Mouse (Mus musculus): ENCODE measurements at regions not wholly inside any gene's neighbourhood (a gene's known extent, or its start where the extent isn't known, plus 50 kb on each side); places are given as distances from the start of the nearest gene placed in this dataset.
A peak's percentile ranks its signal among the peaks of the same experiment; 100 is the strongest.

- DNase-seq (ENCODE audit: low spot score) = peak; percentile 78
These were observed 131.7 kb downstream of the Fbxo8 start for GRCm38 (mm10) chr8:56682564-56682963.

GRCm38 (mm10) chr8:56684352-56684751, 133.5 kb downstream of the Fbxo8 start:
- peak; percentile 73 for DNase-seq (ENCODE audit: low spot score)

GRCm38 (mm10) chr8:56695436-56695835, 144.5 kb downstream of the Fbxo8 start:
- no peak for DNase-seq (ENCODE audit: low spot score)

GRCm38 (mm10) chr8:56700580-56701145, 149.8 kb downstream of the Fbxo8 start:
- no peak for DNase-seq (ENCODE audit: low spot score)

GRCm38 (mm10) chr8:56706377-56706776, 155.5 kb downstream of the Fbxo8 start:
- DNase-seq (ENCODE audit: low spot score) = no peak

- DNase-seq (ENCODE audit: low spot score) = peak; percentile 97
These were observed 156.2 kb downstream of the Fbxo8 start for GRCm38 (mm10) chr8:56706941-56707706.

- no peak for DNase-seq (ENCODE audit: low spot score)
These were observed 169.1 kb downstream of the Fbxo8 start for GRCm38 (mm10) chr8:56720001-56720400.

GRCm38 (mm10) chr8:56722473-56723236, 171.8 kb downstream of the Fbxo8 start:
- DNase-seq (ENCODE audit: low spot score) = no peak

- DNase-seq (ENCODE audit: low spot score) = no peak
These were observed 173.7 kb downstream of the Fbxo8 start for GRCm38 (mm10) chr8:56724607-56725006.

- no peak for DNase-seq (ENCODE audit: low spot score)
These were observed 182.4 kb downstream of the Fbxo8 start for GRCm38 (mm10) chr8:56733318-56733717.

GRCm38 (mm10) chr8:56735021-56735420, 184.1 kb downstream of the Fbxo8 start:
- no peak for DNase-seq (ENCODE audit: low spot score)

- DNase-seq (ENCODE audit: low spot score) = no peak
These were observed 216.1 kb downstream of the Fbxo8 start for GRCm38 (mm10) chr8:56767034-56767433.

- DNase-seq (ENCODE audit: low spot score) = peak; percentile 98
These were observed 233.6 kb downstream of the Fbxo8 start for GRCm38 (mm10) chr8:56784441-56784840.

- no peak for DNase-seq (ENCODE audit: low spot score)
These were observed 238.8 kb downstream of the Fbxo8 start for GRCm38 (mm10) chr8:56789549-56790270.

GRCm38 (mm10) chr8:56832651-56833050, 281.8 kb downstream of the Fbxo8 start:
- DNase-seq (ENCODE audit: low spot score) = no peak

- peak; percentile 28 for DNase-seq (ENCODE audit: low spot score)
These were observed 282.2 kb downstream of the Fbxo8 start for GRCm38 (mm10) chr8:56833129-56833528.

GRCm38 (mm10) chr8:56883449-56883848, 332.6 kb downstream of the Fbxo8 start:
- peak; percentile 62 for DNase-seq (ENCODE audit: low spot score)

GRCm38 (mm10) chr8:56884195-56884594, 333.3 kb downstream of the Fbxo8 start:
- peak; percentile 84 for DNase-seq (ENCODE audit: low spot score)

- DNase-seq (ENCODE audit: low spot score) = no peak
These were observed 342.7 kb downstream of the Fbxo8 start for GRCm38 (mm10) chr8:56893638-56894037.

- no peak for DNase-seq (ENCODE audit: low spot score)
These were observed 364.5 kb downstream of the Fbxo8 start for GRCm38 (mm10) chr8:56915362-56915761.

GRCm38 (mm10) chr8:56915989-56916388, 365.1 kb downstream of the Fbxo8 start:
- DNase-seq (ENCODE audit: low spot score) = no peak

GRCm38 (mm10) chr8:56924724-56925123, 373.8 kb downstream of the Fbxo8 start:
- no peak for DNase-seq (ENCODE audit: low spot score)

All from MN1 (cell line).